Mouse (Mus musculus) thymus, adult 2 months (tissue): ENCODE results near the gene Itm2b.

Source experiments
- CTCF ChIP-seq: fragments of 200-500 bp; IDR thresholded peaks from 2 replicates; pipeline ENCODE4 v1.5.1; 2012; ENCODE audit warnings: mild to moderate bottlenecking, control low read depth, low read length, moderate library complexity, borderline replicate concordance; ENCODE audit not compliant: control insufficient read depth, poor library complexity, insufficient read depth; ENCODE audit errors: extremely low read depth
- POLR2A ChIP-seq: fragments of 200-500 bp; IDR thresholded peaks from 2 replicates; pipeline ENCODE4 v1.6.1; 2012; ENCODE audit warnings: mild to moderate bottlenecking, low read length, control low read depth, moderate library complexity; ENCODE audit not compliant: control insufficient read depth, poor library complexity, insufficient read depth; ENCODE audit errors: extremely low read depth

- no peak for TF ChIP-seq CTCF
- no peak for TF ChIP-seq POLR2A
Measured at GRCm38 (mm10) chr14:73384546-73384912, 560 bp downstream of the Itm2b start.
